ENCODE assay signal across 7 mouse cellular contexts in genomic region chr5:38561426-38562024, GRCm38 (mm10). TPM values are rescaled to one million over a fixed set of nuclear protein-coding genes. Genes with fewer than 3 reads are reported as not detected.
DNase-seq lines count a peak whose midpoint lies in the region; ATAC-seq lines count a peak whose summit lies in the region.

No protein-coding gene starts in this region.

- no peaks in the 10 kb centered on the region for H3K27me3 ChIP-seq in intestine, embryonic 15.5 days (replicated peaks)
- no peaks in the 10 kb centered on the region for H3K27me3 ChIP-seq in midbrain, embryonic 10.5 days (ENCODE audit: low read depth, poor library complexity, severe bottlenecking)

- H3K27ac ChIP-seq in intestine, embryonic 15.5 days: peak overlapping the region; percentile 96
- H3K27ac ChIP-seq in midbrain, embryonic 10.5 days (replicated peaks): peak overlapping the region; percentile 97

- H3K4me3 ChIP-seq in intestine, embryonic 15.5 days (replicated peaks): peak overlapping the region; percentile 65
- H3K4me3 ChIP-seq in midbrain, embryonic 10.5 days: peak overlapping the region; percentile 95

- peak overlapping the region; percentile 79 for H3K9ac ChIP-seq in intestine, embryonic 15.5 days

- ATAC-seq in intestine, embryonic 15.5 days: peak; percentile 97

- peaks cover 13% of the 10 kb centered on the region; the same call in 1 of the 2 replicates for H3K36me3 ChIP-seq in intestine, embryonic 15.5 days
- H3K36me3 ChIP-seq in midbrain, embryonic 10.5 days: peaks cover 33% of the 10 kb centered on the region

- intact Hi-C loops in gastrocnemius, postnatal 36 days (cut with DNase I): loop anchor here (2.0 kb wide), 1 partner anchor 19 kb away; no protein-coding TSS in a partner anchor
- intact Hi-C loops in left cerebral cortex, postnatal 25 days (cut with DNase I): no loop called here

- H3K4me1 ChIP-seq in intestine, embryonic 15.5 days (replicated peaks): peaks cover 33% of the 10 kb centered on the region
- peaks cover 27% of the 10 kb centered on the region for H3K4me1 ChIP-seq in midbrain, embryonic 10.5 days

- DNase-seq in adrenal gland, adult 18-20 months (ENCODE audit: low spot score in 2 of 2): peak; percentile 100
- peak; percentile 99 for DNase-seq in embryo, embryonic 11 days
- peak; percentile 99 for DNase-seq in gastrocnemius, postnatal 36 days
- DNase-seq in left cerebral cortex, postnatal 25 days (ENCODE audit: low spot score in 2 of 2): peak; percentile 98
- DNase-seq in midbrain, embryonic 10.5 days (ENCODE audit: low spot score): peak; percentile 98
- peak; percentile 97 for DNase-seq in right cerebral cortex, postnatal 4 days

- H3K4me2 ChIP-seq in intestine, embryonic 15.5 days (replicated peaks): peak overlapping the region; percentile 74

- no peaks in the 10 kb centered on the region for H3K9me3 ChIP-seq in intestine, embryonic 15.5 days
- H3K9me3 ChIP-seq in midbrain, embryonic 10.5 days (replicated peaks): no peaks in the 10 kb centered on the region

- WGBS in intestine, embryonic 15.5 days: under 1% methylated on average over 73 of the region's 79 CpGs
- under 1% methylated on average over 79 of the region's 79 CpGs for WGBS in midbrain, embryonic 10.5 days

RNA-seq across cellular contexts. Expression of gene Wdr1, which starts 1.5 kb away (rescaled TPM):
- total RNA-seq in adrenal gland, adult 18-20 months (2021): 100 to 1,000 TPM; 123 to 153 TPM
- 10 to 100 TPM; 54.1 to 58.0 TPM for total RNA-seq in gastrocnemius, postnatal 36 days (2021)
- polyA plus RNA-seq in intestine, embryonic 15.5 days (2015; fragmentation: Nextera tagmentation; extraction: Ambion mirVana): 240 and 243 TPM in 2 replicates
- total RNA-seq in left cerebral cortex, postnatal 25 days (2021): 100 to 1,000 TPM; 155 TPM
- polyA plus RNA-seq in midbrain, embryonic 10.5 days (2016; fragmentation: Nextera tagmentation; extraction: Ambion mirVana): 160 and 161 TPM in 2 replicates

RNA-seq across cellular contexts. Expression of gene Slc2a9, which starts 58.6 kb away (rescaled TPM):
- total RNA-seq in adrenal gland, adult 18-20 months (2021): 1 to 10 TPM; 2.0 to 2.6 TPM
- total RNA-seq in gastrocnemius, postnatal 36 days (2021): under 1 TPM; 0.44 to 0.59 TPM
- polyA plus RNA-seq in intestine, embryonic 15.5 days (2015; fragmentation: Nextera tagmentation; extraction: Ambion mirVana): 1.6 and 1.8 TPM in 2 replicates
- 1 to 10 TPM; 1.1 to 1.2 TPM for total RNA-seq in left cerebral cortex, postnatal 25 days (2021)
- 0.15 and 0.41 TPM in 2 replicates for polyA plus RNA-seq in midbrain, embryonic 10.5 days (2016; fragmentation: Nextera tagmentation; extraction: Ambion mirVana)

Comparison
In these comparisons a context has a peak if more than half of its experiments do, and no peak if none do; other contexts are left out.
1. Peak in every context shown above with its lines: DNase-seq, ATAC-seq, H3K4me3 ChIP-seq and H3K27ac ChIP-seq.